Mouse (Mus musculus) common myeloid progenitor, adult 5-6 weeks (primary cell): ENCODE measurements around the gene Klhdc7b. TPM values are rescaled to one million over a fixed set of nuclear protein-coding genes. Genes with fewer than 3 reads are reported as not detected.

Source experiments
- ATAC-seq: replicated peaks from 2 replicates; pipeline ENCODE4 v1.8.0; 2016; ENCODE audit warnings: low read depth, mild to moderate bottlenecking, moderate TSS enrichment, inconsistent platforms; ENCODE audit not compliant: poor library complexity, severe bottlenecking
- total RNA-seq: library from RNA; stranded (forward); fragments of 200-1000, 187-1606 nt; gene quantifications from 2 replicates; pipeline ENCODE4 v1.2.3, GENCODE M21; 2017

Gene Klhdc7b
- total RNA-seq, 1 experiment from 2014 or later: not detected

GRCm38 (mm10) chr15:89374340-89374739 lies 10.4 kb upstream of the Klhdc7b start:
- ATAC-seq: no peak

- no peak for ATAC-seq
Measured at GRCm38 (mm10) chr15:89374801-89375534, 9.7 kb upstream of the Klhdc7b start.

GRCm38 (mm10) chr15:89376040-89376439 lies 8.7 kb upstream of the Klhdc7b start:
- ATAC-seq: no peak

DNA sequence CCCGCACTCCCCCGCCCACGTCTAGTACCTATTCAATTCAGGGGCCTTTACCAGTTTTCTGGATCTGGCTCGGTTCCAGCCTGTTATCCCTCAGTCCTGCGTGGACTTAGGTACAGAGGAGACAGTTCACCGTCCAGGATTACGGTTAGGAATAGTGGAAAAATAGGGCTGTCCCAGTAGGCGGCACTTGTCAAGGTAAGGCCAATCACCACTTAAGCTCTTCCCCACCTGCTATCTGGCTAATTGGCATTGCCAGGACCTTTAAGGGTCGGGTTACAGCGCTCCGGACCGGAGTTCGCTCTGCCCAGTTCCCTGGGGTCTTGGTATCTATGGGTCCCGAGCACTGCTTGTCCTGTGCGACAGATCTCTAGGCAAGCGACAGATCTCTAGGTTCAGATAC lies 7.8 kb upstream of the Klhdc7b start, which contains the start of gene Tymp:
Tymp (minus strand) TSS at position 83 of the 400 bp plus-strand sequence.
- ATAC-seq: no peak

GRCm38 (mm10) chr15:89377362-89377761 lies 7.4 kb upstream of the Klhdc7b start:
- ATAC-seq: no peak

DNA sequence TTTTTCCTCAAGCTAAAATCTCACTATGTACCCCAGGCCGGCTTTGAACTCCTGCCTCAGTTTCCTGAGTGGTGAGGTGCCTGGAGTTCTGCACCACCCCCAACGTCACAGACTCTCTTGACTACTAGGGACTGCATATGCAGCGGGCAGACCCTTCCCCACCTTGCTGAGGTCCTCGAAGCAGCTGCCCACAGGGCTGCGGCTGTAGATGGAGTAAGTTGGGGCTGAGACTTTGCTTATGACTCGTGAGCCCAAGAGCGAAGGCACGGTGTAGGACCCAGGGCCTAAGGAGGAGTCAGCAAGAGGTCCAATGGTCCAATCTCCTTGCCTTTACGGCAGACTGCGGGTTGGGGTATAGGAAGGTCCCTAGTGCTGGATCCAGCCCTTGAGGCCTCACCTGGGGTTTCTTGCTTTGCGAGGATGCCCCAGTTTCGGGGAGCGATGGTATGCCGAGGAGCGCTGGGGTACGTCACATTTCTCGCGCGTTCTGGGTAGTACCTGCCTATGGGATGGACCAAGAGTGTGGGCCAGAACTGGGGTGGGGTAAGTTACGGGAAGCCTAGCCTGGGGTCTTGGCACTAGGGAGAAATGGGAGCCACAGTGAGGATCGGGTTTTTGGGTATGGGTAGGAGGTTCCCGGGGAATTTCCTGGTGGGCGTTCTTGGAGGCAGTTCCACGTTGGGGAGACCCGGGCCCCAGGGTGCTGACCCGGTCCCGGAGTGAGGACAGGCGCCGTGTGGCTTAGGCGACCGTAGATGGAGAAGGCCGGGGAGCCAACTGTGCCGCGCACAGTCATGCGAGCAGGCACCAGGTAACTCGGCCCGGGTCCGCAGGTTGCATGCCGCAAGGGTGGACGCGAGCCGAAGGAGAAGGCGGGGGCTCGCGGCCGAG lies 6.5 kb upstream of the Klhdc7b start:
- 0 out of 2 replicates have a peak, but pooled peaks have one; percentile 1 for ATAC-seq

GRCm38 (mm10) chr15:89378831-89379401 lies 5.8 kb upstream of the Klhdc7b start, which contains the start of gene Odf3b:
Gene Odf3b, minus strand, starts transcription at chr15:89379282.
- ATAC-seq: peak; percentile 30

DNA sequence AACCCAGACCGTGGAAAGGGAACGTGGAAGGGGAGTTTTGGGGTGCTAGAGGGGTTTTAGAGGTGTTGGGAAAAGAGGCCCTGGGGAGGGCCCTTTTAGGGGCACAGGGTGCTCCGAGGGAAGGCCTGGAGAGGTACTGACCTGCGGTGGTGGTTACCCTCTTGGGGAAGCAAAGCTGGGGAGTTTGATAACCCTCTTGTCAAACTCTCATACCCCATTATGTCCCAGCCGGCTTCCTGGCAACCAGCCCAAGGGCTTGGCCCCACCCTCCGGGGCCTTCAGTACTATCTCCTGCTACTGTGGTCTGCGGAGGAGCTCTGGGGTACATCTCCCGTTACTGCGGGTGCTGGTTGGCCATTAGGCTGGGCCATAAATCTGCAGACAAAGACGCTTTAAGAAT lies 5.3 kb upstream of the Klhdc7b start:
- ATAC-seq: peak; percentile 77

DNA sequence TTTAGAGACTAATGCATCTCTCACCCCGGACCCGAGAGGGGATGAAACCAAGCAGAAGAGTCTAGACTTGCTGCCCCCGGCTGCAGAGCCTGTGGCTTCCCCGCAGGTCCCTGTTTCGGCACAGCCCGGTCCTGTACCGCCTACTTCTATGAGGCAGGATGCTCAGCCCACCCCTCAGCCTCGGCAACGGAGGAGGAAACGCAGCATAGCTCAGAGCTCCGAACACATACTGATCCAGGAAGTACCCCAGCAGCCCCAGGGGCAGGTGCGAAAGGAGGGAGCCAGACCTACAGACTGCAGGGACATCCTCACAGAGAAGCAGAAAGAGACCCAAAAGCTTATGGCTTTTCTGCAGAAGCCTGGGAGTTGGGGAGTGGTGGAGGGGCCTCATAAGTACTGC lies 2.4 kb downstream of the Klhdc7b start:
- ATAC-seq: 0 out of 2 replicates have a peak, but pooled peaks have one; percentile 43

- no peak for ATAC-seq
Measured at GRCm38 (mm10) chr15:89390081-89390480, 5.4 kb downstream of the Klhdc7b start.

DNA sequence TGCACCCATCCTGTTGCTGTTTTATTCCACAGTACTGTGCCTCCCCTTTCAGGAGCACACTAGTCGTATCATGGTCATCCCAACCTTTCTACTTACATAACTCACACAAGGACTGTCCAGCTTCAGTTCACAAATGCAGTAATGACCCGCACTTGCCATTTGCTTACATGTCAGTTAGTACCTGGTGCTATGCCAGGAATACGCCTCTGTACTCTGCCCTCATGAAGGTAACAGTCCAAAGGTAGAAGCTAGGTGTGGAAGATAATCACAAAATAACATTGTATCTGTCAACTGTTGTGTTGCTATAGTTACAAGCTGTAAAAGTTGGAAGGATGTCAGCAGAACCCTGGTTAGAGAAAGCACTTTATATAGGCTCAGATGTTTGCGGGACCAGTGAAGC lies 12.2 kb downstream of the Klhdc7b start:
- ATAC-seq: no peak

GRCm38 (mm10) chr15:89398146-89398545 lies 13.4 kb downstream of the Klhdc7b start:
- ATAC-seq: no peak

- ATAC-seq: no peak
Measured at GRCm38 (mm10) chr15:89399716-89400115, 15.0 kb downstream of the Klhdc7b start.

DNA sequence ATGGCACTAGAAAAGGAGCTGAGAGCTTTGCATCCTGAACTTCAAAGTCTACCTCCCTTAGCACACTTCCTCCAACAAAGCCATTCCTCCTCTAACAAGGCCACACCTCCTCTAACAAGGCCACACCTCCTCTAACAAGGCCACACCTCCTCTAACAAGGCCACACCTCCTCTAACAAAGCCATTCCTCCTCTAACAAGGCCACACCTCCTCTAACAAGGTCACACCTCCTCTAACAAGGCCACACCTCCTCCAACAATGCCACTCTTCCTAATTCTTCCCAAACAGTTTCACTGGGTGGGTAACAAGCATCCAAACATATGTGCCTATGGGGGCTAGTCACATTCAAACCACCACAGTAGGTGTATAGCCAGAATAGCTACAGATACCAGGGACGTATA lies 17.8 kb downstream of the Klhdc7b start:
- ATAC-seq: no peak

DNA sequence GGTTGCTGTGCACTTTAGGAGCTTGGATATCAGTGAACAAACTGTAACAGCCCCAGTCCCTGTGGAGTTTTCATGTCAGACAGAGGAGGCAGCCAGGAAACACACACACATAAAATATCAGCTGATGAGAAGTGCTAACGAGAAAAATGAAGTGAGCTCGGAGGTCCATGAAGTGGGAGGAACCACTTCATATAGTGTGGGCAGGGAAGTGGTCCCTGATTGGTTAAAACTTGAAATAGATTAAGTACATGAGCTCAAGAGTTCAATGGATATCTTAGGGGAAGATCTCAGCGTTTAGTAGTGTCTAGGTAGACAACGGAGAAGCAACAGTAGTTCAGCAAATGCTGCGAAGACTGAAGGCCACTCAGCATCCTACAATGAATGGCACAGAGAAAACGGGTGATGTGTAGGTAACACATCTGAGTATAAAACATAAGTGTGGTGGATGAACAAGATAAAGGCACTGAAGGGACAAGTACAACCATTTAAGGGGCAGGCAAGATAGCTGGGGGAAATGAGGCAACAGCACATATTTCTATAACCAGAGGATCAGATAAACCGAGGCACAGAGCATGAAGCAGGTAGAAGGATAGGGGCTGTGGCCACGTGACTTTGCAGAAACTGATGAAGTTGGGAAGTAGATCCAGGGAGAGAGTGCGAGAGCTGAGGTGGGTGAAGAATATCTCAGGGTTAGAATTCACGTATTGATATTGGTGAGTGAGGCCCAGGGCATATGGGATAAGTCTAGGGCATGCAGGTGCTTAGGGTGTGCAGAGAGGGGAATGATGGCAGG lies 20.3 kb downstream of the Klhdc7b start:
- no peak for ATAC-seq

GRCm38 (mm10) chr15:89406691-89407090 lies 22.0 kb downstream of the Klhdc7b start:
- no peak for ATAC-seq

- no peak for ATAC-seq
Measured at GRCm38 (mm10) chr15:89410118-89410517, 25.4 kb downstream of the Klhdc7b start, which contains the start of gene Syce3. Gene Syce3, minus strand, starts transcription at chr15:89410503.

GRCm38 (mm10) chr15:89415282-89415681 lies 30.6 kb downstream of the Klhdc7b start:
- no peak for ATAC-seq

GRCm38 (mm10) chr15:89421938-89422337 lies 37.2 kb downstream of the Klhdc7b start:
- no peak for ATAC-seq

- ATAC-seq: no peak
Measured at GRCm38 (mm10) chr15:89424621-89425020, 39.9 kb downstream of the Klhdc7b start.
